Mouse (Mus musculus): ENCODE measurements around the gene Scg5. TPM values are rescaled to one million over a fixed set of nuclear protein-coding genes. Genes with fewer than 3 reads are reported as not detected.
A peak's percentile ranks its signal among the peaks of the same experiment; 100 is the strongest.

Gene Scg5
- polyA plus RNA-seq, 1 experiment: 0.05 TPM

- Histone ChIP-seq H3K36me3 (ENCODE audit: control insufficient read depth, insufficient read depth) (no peaks in the 10 kb centered on the region), H3ac (ENCODE audit: control insufficient read depth, insufficient read length, low read depth) (no peak overlapping the region), H3K79me3 (ENCODE audit: low read depth) (no peaks in the 10 kb centered on the region), H3K27me3 (ENCODE audit: control insufficient read depth, insufficient read depth, insufficient read length) (no peaks in the 10 kb centered on the region), H3K79me2 (ENCODE audit: control insufficient read depth, insufficient read depth) (no peaks in the 10 kb centered on the region), H3K4me3 (ENCODE audit: insufficient read depth, poor library complexity, severe bottlenecking) (no peak overlapping the region)
- TF ChIP-seq CEBPB (IDR thresholded peaks at IDR 0.05; ENCODE audit: low read depth) (no peak), MAX (IDR thresholded peaks at IDR 0.05) (no peak), MYOG (IDR thresholded peaks at IDR 0.05; ENCODE audit: control insufficient read depth, extremely low read depth, insufficient read length) (no peak)
Observed at GRCm38 (mm10) chr2:113784851-113785250, 44.1 kb downstream of the Scg5 start.

GRCm38 (mm10) chr2:113781521-113781920 lies 47.4 kb downstream of the Scg5 start:
- H3K36me3 ChIP-seq (ENCODE audit: control insufficient read depth, insufficient read depth): no peaks in the 10 kb centered on the region
- no peaks in the 10 kb centered on the region for H3K79me2 ChIP-seq (ENCODE audit: control insufficient read depth, insufficient read depth)
- TF ChIP-seq MYOD1 (IDR thresholded peaks at IDR 0.05; ENCODE audit: control insufficient read depth, insufficient read length, low read depth) (no peak), MYOG (IDR thresholded peaks at IDR 0.05; ENCODE audit: control insufficient read depth, extremely low read depth, insufficient read length) (no peak), CEBPB (IDR thresholded peaks at IDR 0.05; ENCODE audit: low read depth) (no peak)
- H3ac ChIP-seq (ENCODE audit: control insufficient read depth, insufficient read length, low read depth): no peak overlapping the region
- no peaks in the 10 kb centered on the region for H3K27me3 ChIP-seq (ENCODE audit: control insufficient read depth, insufficient read depth, insufficient read length)
- no peaks in the 10 kb centered on the region for H3K79me3 ChIP-seq (ENCODE audit: low read depth)
- no peak overlapping the region for H3K4me3 ChIP-seq (ENCODE audit: insufficient read depth, poor library complexity, severe bottlenecking)

- Histone ChIP-seq H3K79me2 (ENCODE audit: control insufficient read depth, insufficient read depth) (no peaks in the 10 kb centered on the region), H3K4me3 (ENCODE audit: insufficient read depth, poor library complexity, severe bottlenecking) (no peak overlapping the region), H3K27me3 (ENCODE audit: control insufficient read depth, insufficient read depth, insufficient read length) (no peaks in the 10 kb centered on the region), H3K36me3 (ENCODE audit: control insufficient read depth, insufficient read depth) (no peaks in the 10 kb centered on the region), H3K79me3 (ENCODE audit: low read depth) (no peaks in the 10 kb centered on the region), H3ac (ENCODE audit: control insufficient read depth, insufficient read length, low read depth) (no peak overlapping the region)
- TF ChIP-seq MYOD1 (IDR thresholded peaks at IDR 0.05; ENCODE audit: control insufficient read depth, insufficient read length, low read depth): no peak
- TF ChIP-seq USF1 (IDR thresholded peaks at IDR 0.05; ENCODE audit: low read depth): no peak
- no peak for TF ChIP-seq MAX (IDR thresholded peaks at IDR 0.05)
- TF ChIP-seq MYOG (IDR thresholded peaks at IDR 0.05; ENCODE audit: control insufficient read depth, extremely low read depth, insufficient read length): no peak
- TF ChIP-seq FOSL1 (IDR thresholded peaks at IDR 0.05; ENCODE audit: insufficient read depth, low read length, poor library complexity, severe bottlenecking): no peak
- TF ChIP-seq CTCF (IDR thresholded peaks at IDR 0.05; ENCODE audit: control insufficient read depth, insufficient read depth, insufficient read length): no peak
- TF ChIP-seq CEBPB (IDR thresholded peaks at IDR 0.05; ENCODE audit: low read depth): no peak
Observed at GRCm38 (mm10) chr2:113781107-113781506, 47.8 kb downstream of the Scg5 start.

- no peak overlapping the region for H3ac ChIP-seq (ENCODE audit: control insufficient read depth, insufficient read length, low read depth)
- no peak for TF ChIP-seq CTCF (IDR thresholded peaks at IDR 0.05; ENCODE audit: control insufficient read depth, insufficient read depth, insufficient read length)
- no peak for TF ChIP-seq USF1 (IDR thresholded peaks at IDR 0.05; ENCODE audit: low read depth)
- no peak for TF ChIP-seq CEBPB (IDR thresholded peaks at IDR 0.05; ENCODE audit: low read depth)
- TF ChIP-seq FOSL1 (IDR thresholded peaks at IDR 0.05; ENCODE audit: insufficient read depth, low read length, poor library complexity, severe bottlenecking): no peak
- TF ChIP-seq MYOG (IDR thresholded peaks at IDR 0.05; ENCODE audit: control insufficient read depth, extremely low read depth, insufficient read length): no peak
- no peak for TF ChIP-seq MYOD1 (IDR thresholded peaks at IDR 0.05; ENCODE audit: control insufficient read depth, insufficient read length, low read depth)
- no peak for TF ChIP-seq MAX (IDR thresholded peaks at IDR 0.05)
- H3K27me3 ChIP-seq (ENCODE audit: control insufficient read depth, insufficient read depth, insufficient read length): no peaks in the 10 kb centered on the region
Observed at GRCm38 (mm10) chr2:113779336-113779735, 49.6 kb downstream of the Scg5 start.

GRCm38 (mm10) chr2:113778036-113778435 lies 50.9 kb downstream of the Scg5 start:
- TF ChIP-seq CEBPB (IDR thresholded peaks at IDR 0.05; ENCODE audit: low read depth) (no peak), MAX (IDR thresholded peaks at IDR 0.05) (peak; percentile 65)
- Histone ChIP-seq H3K27me3 (ENCODE audit: control insufficient read depth, insufficient read depth, insufficient read length) (no peaks in the 10 kb centered on the region), H3K36me3 (ENCODE audit: control insufficient read depth, insufficient read depth) (no peaks in the 10 kb centered on the region), H3K79me2 (ENCODE audit: control insufficient read depth, insufficient read depth) (no peaks in the 10 kb centered on the region), H3ac (ENCODE audit: control insufficient read depth, insufficient read length, low read depth) (no peak overlapping the region), H3K4me3 (ENCODE audit: insufficient read depth, poor library complexity, severe bottlenecking) (no peak overlapping the region), H3K79me3 (ENCODE audit: low read depth) (no peaks in the 10 kb centered on the region)

More at GRCm38 (mm10) chr2:113779336-113779735, 49.6 kb downstream of the Scg5 start:
- no peaks in the 10 kb centered on the region for H3K36me3 ChIP-seq (ENCODE audit: control insufficient read depth, insufficient read depth)
- H3K4me3 ChIP-seq (ENCODE audit: insufficient read depth, poor library complexity, severe bottlenecking): no peak overlapping the region
- no peaks in the 10 kb centered on the region for H3K79me3 ChIP-seq (ENCODE audit: low read depth)
- H3K79me2 ChIP-seq (ENCODE audit: control insufficient read depth, insufficient read depth): no peaks in the 10 kb centered on the region

GRCm38 (mm10) chr2:113776297-113776696 lies 52.6 kb downstream of the Scg5 start:
- Histone ChIP-seq H3K27me3 (ENCODE audit: control insufficient read depth, insufficient read depth, insufficient read length) (no peaks in the 10 kb centered on the region), H3K79me3 (ENCODE audit: low read depth) (no peaks in the 10 kb centered on the region), H3ac (ENCODE audit: control insufficient read depth, insufficient read length, low read depth) (no peak overlapping the region), H3K79me2 (ENCODE audit: control insufficient read depth, insufficient read depth) (no peaks in the 10 kb centered on the region), H3K36me3 (ENCODE audit: control insufficient read depth, insufficient read depth) (no peaks in the 10 kb centered on the region), H3K4me3 (ENCODE audit: insufficient read depth, poor library complexity, severe bottlenecking) (no peak overlapping the region)
- TF ChIP-seq MYOG (IDR thresholded peaks at IDR 0.05; ENCODE audit: control insufficient read depth, extremely low read depth, insufficient read length) (no peak), USF1 (IDR thresholded peaks at IDR 0.05; ENCODE audit: low read depth) (no peak), CTCF (IDR thresholded peaks at IDR 0.05; ENCODE audit: control insufficient read depth, insufficient read depth, insufficient read length) (no peak), MYOD1 (IDR thresholded peaks at IDR 0.05; ENCODE audit: control insufficient read depth, insufficient read length, low read depth) (no peak), FOSL1 (IDR thresholded peaks at IDR 0.05; ENCODE audit: insufficient read depth, low read length, poor library complexity, severe bottlenecking) (no peak), MAX (IDR thresholded peaks at IDR 0.05) (no peak), CEBPB (IDR thresholded peaks at IDR 0.05; ENCODE audit: low read depth) (no peak)
